Mouse (Mus musculus): Measurements from ENCODE around the gene Sept8.

Sept8 gene

DNA sequence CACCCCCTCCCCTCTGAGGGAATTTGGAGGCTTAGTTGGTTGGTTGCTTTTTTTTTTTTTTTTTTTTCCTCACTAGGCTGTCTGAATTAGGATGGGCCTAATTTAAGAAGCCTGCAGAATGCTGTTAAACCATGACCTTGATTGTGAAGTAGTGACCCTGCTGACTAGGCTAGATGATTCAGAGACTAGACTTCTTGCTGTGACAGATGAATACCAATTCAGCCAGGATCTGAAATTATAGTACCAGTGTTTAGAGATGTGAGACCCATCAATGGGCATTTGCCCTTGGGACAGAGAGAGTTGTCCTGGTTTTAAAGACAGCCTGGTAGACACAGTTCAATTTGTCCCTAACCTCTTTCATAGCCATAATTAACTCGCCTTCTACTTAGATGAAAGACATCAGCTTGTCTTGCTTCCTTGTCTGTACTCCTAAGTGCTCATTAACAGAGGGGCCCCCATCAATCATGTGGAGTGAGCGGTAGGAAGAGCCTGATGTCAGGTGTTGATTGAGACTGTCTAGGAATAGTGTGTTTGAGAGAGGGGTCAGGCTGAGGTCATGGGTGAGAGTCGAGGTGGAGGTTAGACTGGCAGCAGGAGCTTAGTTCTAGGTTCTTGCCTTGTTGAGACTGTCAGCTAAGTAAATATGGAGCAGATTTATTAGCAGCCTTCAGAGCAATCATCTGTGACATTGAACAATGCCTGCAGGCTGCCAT is 25.7 kb upstream of the Sept8 start:
- in situ Hi-C loops (cut with MboI; ENCODE audit: unreplicated experiment in 2 of 2) = no loop called here

GRCm38 (mm10) chr11:53495417-53495816 is 23.6 kb upstream of the Sept8 start:
- in situ Hi-C loops (cut with MboI; ENCODE audit: unreplicated experiment in 2 of 2) = no loop called here

- in situ Hi-C loops (cut with MboI; ENCODE audit: unreplicated experiment in 2 of 2) = no loop called here
Observed at GRCm38 (mm10) chr11:53496946-53497345, 22.1 kb upstream of the Sept8 start.

DNA sequence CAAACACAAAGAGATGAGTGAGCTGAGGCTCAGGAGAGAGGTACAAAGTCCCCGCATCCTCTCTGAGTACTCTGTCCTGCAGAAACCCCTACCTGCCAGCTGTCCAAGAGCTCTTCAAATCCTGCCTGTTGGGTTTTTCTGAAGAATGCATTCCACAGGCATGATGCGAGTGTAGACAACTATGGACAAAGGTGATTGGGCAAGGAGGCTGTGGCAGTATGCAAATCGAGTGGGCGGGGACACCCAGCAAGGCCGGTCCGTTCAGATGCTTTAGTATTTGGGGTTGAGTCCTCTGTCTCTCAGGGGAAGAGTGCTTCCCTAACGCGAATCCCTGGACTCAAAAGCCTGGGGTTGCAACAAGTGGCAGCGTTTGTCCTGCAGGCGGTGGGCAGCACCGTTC is 18.5 kb upstream of the Sept8 start:
- in situ Hi-C loops (cut with MboI; ENCODE audit: unreplicated experiment in 2 of 2) = no loop called here

- in situ Hi-C loops (cut with MboI; ENCODE audit: unreplicated experiment in 2 of 2) = no loop called here
Observed at GRCm38 (mm10) chr11:53502039-53502765, 16.9 kb upstream of the Sept8 start.

- in situ Hi-C loops (cut with MboI; ENCODE audit: unreplicated experiment in 2 of 2) = no loop called here
Observed at GRCm38 (mm10) chr11:53503738-53504137, 15.3 kb upstream of the Sept8 start.

GRCm38 (mm10) chr11:53504376-53504775 is 14.7 kb upstream of the Sept8 start:
- in situ Hi-C loops (cut with MboI; ENCODE audit: unreplicated experiment in 2 of 2) = no loop called here

- in situ Hi-C loops (cut with MboI; ENCODE audit: unreplicated experiment in 2 of 2) = no loop called here
Observed at GRCm38 (mm10) chr11:53505026-53505663, 13.9 kb upstream of the Sept8 start.

- in situ Hi-C loops (cut with MboI; ENCODE audit: unreplicated experiment in 2 of 2) = no loop called here
Observed at GRCm38 (mm10) chr11:53507098-53507805, 11.8 kb upstream of the Sept8 start.

- in situ Hi-C loops (cut with MboI; ENCODE audit: unreplicated experiment in 2 of 2) = no loop called here
Observed at GRCm38 (mm10) chr11:53508152-53508551, 10.9 kb upstream of the Sept8 start.

DNA sequence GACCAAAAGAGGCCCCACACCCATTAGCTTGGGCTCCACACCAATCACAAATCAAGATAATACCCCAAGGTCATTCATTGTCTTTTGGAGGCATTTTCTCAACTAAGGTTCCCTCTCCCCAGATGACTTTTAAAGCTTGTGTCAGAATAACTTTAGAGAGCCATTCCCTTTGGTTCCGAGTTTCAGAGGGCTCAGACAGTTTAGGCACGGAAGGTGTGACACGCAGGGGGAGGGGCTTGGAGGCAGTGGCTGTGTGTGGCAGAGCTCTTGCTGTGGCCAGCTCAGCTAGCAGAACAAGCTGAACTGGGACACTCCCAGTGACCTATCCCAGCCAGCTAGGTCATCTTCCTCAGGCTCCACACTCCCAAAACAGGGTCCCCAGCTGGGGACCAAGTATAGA is 10.5 kb upstream of the Sept8 start:
- in situ Hi-C loops (cut with MboI; ENCODE audit: unreplicated experiment in 2 of 2) = no loop called here

DNA sequence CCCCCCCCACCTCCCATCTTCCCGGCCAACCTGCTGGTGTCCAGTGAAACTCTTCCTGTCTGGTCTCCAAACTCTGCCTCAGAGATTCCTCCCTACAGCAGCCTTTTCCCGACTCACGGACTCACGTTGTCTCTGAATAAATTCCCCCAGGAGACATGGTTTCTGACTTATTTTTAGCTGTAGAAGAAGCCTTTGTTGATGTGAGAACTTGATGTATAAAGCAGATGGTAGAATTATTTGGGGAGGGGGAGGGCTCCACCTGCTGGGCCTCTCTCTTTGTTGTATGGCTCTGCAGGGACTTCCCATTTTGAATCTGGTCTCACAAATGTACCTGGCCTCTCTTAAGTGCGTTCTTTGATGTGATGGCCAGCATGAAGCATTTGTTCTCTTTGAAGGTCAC is 8.7 kb upstream of the Sept8 start:
- in situ Hi-C loops (cut with MboI; ENCODE audit: unreplicated experiment in 2 of 2) = no loop called here

DNA sequence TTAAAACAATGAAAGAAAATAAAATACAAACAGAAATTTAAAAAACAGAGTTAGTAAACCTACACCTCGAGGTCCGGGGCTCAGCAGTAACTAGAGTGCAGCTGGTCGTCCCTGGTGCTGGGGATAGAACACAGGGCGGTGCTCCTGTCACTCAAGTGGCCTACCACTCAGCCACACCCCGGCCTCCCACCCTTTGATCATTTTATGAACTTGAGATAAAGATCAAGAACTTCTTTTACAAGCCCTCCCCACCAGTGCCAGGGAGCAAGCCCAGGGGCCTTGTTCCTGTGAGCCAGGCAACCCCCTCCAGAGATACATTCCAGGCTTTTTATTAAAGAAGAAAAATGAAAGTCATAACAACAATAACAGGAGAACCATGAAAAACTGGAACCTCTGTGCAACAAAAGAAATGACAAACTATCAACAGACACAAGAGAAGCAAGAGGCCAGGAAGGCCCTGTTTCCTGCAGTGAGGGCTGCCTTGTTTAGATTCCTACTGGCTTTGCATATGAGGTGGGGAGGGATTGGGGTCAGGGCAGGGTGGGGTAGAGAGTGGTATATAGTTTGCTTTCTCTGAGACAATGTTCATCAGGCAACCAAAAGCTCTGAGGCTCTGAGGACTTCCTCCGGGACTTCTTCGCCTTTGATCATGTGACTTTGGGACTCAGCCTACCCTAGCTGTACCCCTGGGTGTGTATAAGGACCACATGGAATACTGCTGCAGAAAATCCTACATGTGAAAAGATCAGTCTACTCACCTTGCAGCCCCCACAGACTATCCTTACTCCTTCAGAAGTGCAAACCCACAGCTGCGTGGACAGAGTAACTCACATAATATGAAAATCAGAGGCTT is 2.1 kb upstream of the Sept8 start:
- in situ Hi-C loops (cut with MboI; ENCODE audit: unreplicated experiment in 2 of 2) = no loop called here

GRCm38 (mm10) chr11:53518759-53519158 is 298 bp upstream of the Sept8 start:
- in situ Hi-C loops (cut with MboI; ENCODE audit: unreplicated experiment in 2 of 2) = no loop called here

GRCm38 (mm10) chr11:53520122-53520978 is 1.3 kb downstream of the Sept8 start:
- in situ Hi-C loops (cut with MboI; ENCODE audit: unreplicated experiment in 2 of 2) = no loop called here

DNA sequence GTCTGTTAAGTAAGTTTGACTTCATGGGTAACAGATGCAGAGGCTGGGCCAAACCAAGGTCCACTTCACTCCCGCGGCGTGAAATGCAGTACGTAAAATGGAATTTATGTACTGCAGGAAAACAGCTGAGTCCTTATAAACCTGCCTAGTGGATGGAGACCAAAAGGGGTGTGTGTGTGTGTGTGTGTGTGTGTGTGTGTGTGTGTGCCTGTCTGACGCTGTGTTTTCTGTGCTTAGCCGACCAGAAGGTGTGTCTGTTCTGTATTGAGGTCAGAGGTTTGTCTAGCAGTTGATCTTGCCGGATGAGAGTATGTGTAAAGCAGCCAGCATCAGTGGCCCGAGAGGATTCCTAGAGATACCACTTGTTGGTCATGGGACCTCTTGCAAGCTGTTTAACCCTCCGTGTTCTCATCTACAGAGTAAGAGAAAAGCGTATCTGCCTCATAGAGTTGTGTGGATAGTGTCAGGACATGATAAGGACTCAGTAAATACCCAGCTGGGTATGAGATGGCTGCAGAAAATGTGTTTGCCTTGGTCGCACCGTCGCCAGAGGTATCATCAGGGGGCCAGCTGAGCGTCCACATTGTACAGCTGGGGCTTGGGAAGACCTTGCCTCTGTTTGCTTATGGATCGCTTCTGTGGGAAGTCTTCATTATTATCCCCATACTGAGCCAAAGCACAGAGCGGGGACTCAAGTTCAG is 2.2 kb downstream of the Sept8 start:
- in situ Hi-C loops (cut with MboI; ENCODE audit: unreplicated experiment in 2 of 2) = no loop called here

DNA sequence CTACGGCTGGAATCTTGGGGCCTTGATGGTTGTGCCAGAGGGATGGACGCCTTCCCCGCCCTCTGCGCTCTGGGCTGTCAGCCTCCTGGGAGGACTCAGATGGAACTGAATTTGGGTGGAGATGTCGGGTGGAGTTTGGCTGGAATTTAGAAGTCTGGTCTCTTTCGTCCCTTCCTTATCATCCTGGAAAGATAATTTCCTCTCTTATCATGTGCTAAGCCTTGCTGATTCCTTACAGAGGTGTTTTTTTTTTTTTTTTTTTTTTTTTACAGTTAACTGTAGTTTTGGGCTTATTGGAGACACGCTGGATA is 2.7 kb downstream of the Sept8 start:
- in situ Hi-C loops (cut with MboI; ENCODE audit: unreplicated experiment in 2 of 2) = no loop called here

GRCm38 (mm10) chr11:53522362-53522761 is 3.3 kb downstream of the Sept8 start:
- in situ Hi-C loops (cut with MboI; ENCODE audit: unreplicated experiment in 2 of 2) = no loop called here

DNA sequence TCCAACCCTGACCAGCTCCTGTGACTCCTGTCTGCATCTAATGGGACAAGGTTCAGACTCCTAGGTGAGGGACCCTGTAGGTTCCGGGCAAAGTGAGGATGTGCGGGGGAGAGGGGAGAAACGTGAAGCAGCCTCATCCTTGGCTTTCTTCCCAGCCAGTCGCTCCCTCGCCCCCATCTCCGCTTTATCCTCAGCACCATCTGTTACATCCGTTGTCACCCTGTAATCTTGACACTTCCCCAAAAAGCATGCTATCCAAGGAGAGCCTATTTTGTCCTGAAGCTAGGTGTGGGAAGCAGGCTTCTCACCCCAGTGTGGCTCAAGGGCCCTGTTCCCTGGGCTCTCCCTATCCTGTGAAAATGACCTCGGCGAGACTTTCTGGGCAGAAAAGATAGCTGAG is 3.9 kb downstream of the Sept8 start:
- in situ Hi-C loops (cut with MboI; ENCODE audit: unreplicated experiment in 2 of 2) = no loop called here

Measured in v-Abl transformed pro-B cells (cell line).